ENCODE assay signal across 8 mouse cellular contexts in the genomic region with DNA sequence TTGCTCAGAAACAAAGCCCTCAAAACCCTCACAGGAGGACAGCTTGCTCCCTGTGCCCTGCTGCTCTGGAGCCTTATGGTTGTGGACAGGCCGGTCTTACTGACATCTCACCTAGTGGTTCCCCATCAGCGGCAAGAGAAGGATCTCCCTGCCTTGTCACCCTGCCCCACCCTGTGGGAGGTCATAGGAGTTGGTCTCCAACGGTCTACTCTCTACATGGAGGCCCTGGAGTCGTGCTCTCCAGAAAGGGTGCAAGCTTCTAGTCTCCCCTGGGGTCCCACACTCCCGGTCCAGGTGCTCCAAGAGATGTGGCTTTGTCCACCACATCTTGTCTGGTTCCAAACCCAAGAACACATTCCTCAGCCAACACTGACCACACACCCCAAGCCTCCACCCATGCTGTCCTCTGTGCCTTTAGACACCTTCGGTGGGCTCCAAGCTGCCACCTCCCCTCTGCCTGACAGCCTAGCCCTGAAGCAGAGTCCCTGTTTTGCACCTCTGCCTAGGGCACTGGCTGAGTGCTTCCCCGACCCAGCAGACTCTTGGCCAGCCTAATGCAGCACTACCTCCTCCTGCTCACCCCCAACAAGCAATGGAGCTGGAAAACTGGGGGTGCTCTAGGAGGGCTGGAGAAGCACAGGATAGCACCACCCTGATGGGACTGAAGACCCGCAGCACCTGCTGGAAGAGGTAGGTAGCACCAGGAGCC. TPM values are rescaled to one million over a fixed set of nuclear protein-coding genes. Genes with fewer than 3 reads are reported as not detected.
DNase-seq lines count a peak whose midpoint lies in the region; ATAC-seq and TF ChIP-seq lines count a peak whose summit lies in the region.

No protein-coding gene starts in this region.

- TF ChIP-seq CTCF in testis, adult 2 months (IDR thresholded peaks at IDR 0.05; ENCODE audit: control insufficient read depth, insufficient read depth, insufficient replicate concordance, low read depth, low read length) = no peak

- 43% methylated on average over 8 of the region's 8 CpGs for WGBS in liver, embryonic 12.5 days (ENCODE audit: insufficient replicate concordance)

- H3K27ac ChIP-seq in testis, adult 2 months (ENCODE audit: control insufficient read depth, insufficient read depth, low read depth, low read length) = no peak overlapping the region
- H3K27ac ChIP-seq in liver, embryonic 12.5 days = no peak overlapping the region

- no peaks in the 10 kb centered on the region for H3K36me3 ChIP-seq in testis, adult 2 months (ENCODE audit: control insufficient read depth, insufficient read depth, low read length)
- peaks cover 14% of the 10 kb centered on the region for H3K36me3 ChIP-seq in liver, embryonic 12.5 days

- peak overlapping the region; percentile 76 for H3K9ac ChIP-seq in liver, embryonic 12.5 days

- no peaks in the 10 kb centered on the region for H3K27me3 ChIP-seq in testis, adult 2 months (ENCODE audit: control insufficient read depth, insufficient read depth, low read length)
- H3K27me3 ChIP-seq in liver, embryonic 12.5 days (replicated peaks) = peaks cover 38% of the 10 kb centered on the region

- H3K4me1 ChIP-seq in testis, adult 2 months (ENCODE audit: control insufficient read depth, insufficient read depth, low read length) = peaks cover 27% of the 10 kb centered on the region
- peaks cover 41% of the 10 kb centered on the region for H3K4me1 ChIP-seq in liver, embryonic 12.5 days

- H3K4me2 ChIP-seq in liver, embryonic 12.5 days = peak overlapping the region; percentile 97

- no peaks in the 10 kb centered on the region for H3K9me3 ChIP-seq in liver, embryonic 12.5 days (replicated peaks)

- ATAC-seq in liver, embryonic 12.5 days = peak; percentile 10; the same call in 1 of the 2 replicates

- peak; percentile 33 for DNase-seq in adrenal gland, postnatal 10 days
- no peak for DNase-seq in adrenal gland, postnatal 25 days
- DNase-seq in testis, postnatal 14 days (ENCODE audit: low spot score) = no peak
- peak; percentile 41 for DNase-seq in testis, postnatal 10 days (ENCODE audit: low spot score)
- no peak for DNase-seq in gastrocnemius, postnatal 25 days
- no peak for DNase-seq in kidney, adult 8-10 months

- H3K4me3 ChIP-seq in testis, adult 2 months (ENCODE audit: control insufficient read depth, low read depth, low read length) = peak overlapping the region; percentile 93
- peak overlapping the region; percentile 73 for H3K4me3 ChIP-seq in liver, embryonic 12.5 days

- no peak for TF ChIP-seq POLR2A in testis, adult 2 months (IDR thresholded peaks at IDR 0.05; ENCODE audit: control insufficient read depth, low read depth, low read length)

RNA-seq across cellular contexts. Expression of a gene that starts 1.6 kb away (rescaled TPM):
- total RNA-seq in adrenal gland, postnatal 10 days (2021) = 10 to 100 TPM; 47.7 to 56.6 TPM
- total RNA-seq in adrenal gland, postnatal 25 days (2021) = 137 and 164 TPM in 2 replicates
- 27.1 and 27.7 TPM in 2 replicates for polyA plus RNA-seq in testis, adult 2 months (2012; rRNA removed)
- polyA plus RNA-seq in liver, embryonic 12.5 days (2016; fragmentation: Nextera tagmentation; extraction: Ambion mirVana) = 6.7 and 7.2 TPM in 2 replicates
- total RNA-seq in gastrocnemius, postnatal 25 days (2021) = 10 to 100 TPM; 16.8 to 19.1 TPM

Comparison
In these comparisons a context has a peak if more than half of its experiments do, and no peak if none do; other contexts are left out.
1. DNase-seq: peak in adrenal gland, postnatal 10 days (single experiment) and testis, postnatal 10 days (single experiment); none in adrenal gland, postnatal 25 days (single experiment), testis, postnatal 14 days (single experiment), gastrocnemius, postnatal 25 days (single experiment) and kidney, adult 8-10 months (0 of 2).